Mouse (Mus musculus): ENCODE measurements around the gene Gna11. TPM values are rescaled to one million over a fixed set of nuclear protein-coding genes. Genes with fewer than 3 reads are reported as not detected.
A peak's percentile ranks its signal among the peaks of the same experiment; 100 is the strongest.

Gene Gna11
- polyA plus RNA-seq, 1 experiment: 26.3 TPM

DNA sequence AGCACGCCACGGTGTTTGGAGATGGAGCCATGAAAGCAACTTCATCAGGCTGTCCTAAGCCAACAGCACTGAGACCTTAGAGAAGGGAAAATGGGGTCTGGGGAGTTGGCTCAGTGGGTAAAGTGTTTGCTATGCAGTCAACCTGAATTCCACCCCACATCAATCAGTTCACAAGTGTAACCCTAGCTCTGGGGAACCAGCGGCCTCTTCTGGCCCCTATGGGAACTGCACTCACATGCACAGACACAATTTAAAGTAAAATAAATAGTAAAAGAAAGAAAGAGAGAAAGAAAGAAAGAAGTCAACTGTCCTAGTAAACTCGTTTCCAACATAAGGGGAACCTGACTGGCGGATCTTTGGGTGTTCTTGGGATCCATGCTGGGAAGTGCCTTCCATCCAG, 31.2 kb downstream of the Gna11 start:
- Histone ChIP-seq H3K36me3 (ENCODE audit: control insufficient read depth, insufficient read depth, low read length) (no peaks in the 10 kb centered on the region), H3K4me1 (ENCODE audit: control insufficient read depth, insufficient read depth, low read length) (peaks cover 3% of the 10 kb centered on the region; the same call in 1 of the 2 replicates)

DNA sequence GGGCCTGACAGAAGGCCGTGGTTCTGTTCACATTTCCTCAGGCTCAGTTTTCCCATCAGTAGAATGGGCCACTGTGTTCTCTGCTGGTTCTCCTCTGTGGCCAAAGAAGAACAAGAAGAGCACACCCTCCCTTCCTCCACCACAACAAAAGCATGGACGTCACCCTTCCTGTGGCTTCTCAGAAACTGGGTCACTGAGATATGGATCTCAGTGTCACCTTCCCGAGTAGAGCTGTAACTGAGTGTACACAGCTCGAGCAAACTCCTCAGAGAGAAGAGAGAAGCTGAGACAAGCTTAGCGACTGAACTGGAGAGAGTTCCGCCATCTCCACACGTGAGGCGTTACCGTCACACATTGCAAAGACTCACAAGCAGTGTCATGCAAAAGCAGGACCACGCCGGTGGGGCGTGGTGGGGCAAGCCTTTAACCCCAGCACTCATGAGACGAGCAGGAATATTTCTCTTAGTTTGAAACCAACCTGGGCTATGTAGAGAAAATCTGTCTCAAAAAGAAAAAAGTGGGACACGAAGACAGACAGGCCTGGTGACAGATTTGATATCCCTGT, 34.7 kb downstream of the Gna11 start:
- Histone ChIP-seq H3K4me3 (ENCODE audit: control insufficient read depth, low read depth, low read length) (no peak overlapping the region), H3K27ac (ENCODE audit: control insufficient read depth, insufficient read depth, low read depth, low read length) (no peak overlapping the region), H3K36me3 (ENCODE audit: control insufficient read depth, insufficient read depth, low read length) (no peaks in the 10 kb centered on the region), H3K4me1 (ENCODE audit: control insufficient read depth, insufficient read depth, low read length) (peaks cover 3% of the 10 kb centered on the region; the same call in 1 of the 2 replicates), H3K27me3 (ENCODE audit: control insufficient read depth, insufficient read depth, low read length) (no peaks in the 10 kb centered on the region)
- TF ChIP-seq CTCF (IDR thresholded peaks at IDR 0.05; ENCODE audit: control insufficient read depth, insufficient read depth, insufficient replicate concordance, low read depth, low read length) (no peak), POLR2A (IDR thresholded peaks at IDR 0.05; ENCODE audit: control insufficient read depth, low read depth, low read length) (no peak)

More for the DNA sequence above, 31.2 kb downstream of the Gna11 start:
- no peak overlapping the region for H3K4me3 ChIP-seq (ENCODE audit: control insufficient read depth, low read depth, low read length)
- TF ChIP-seq CTCF (IDR thresholded peaks at IDR 0.05; ENCODE audit: control insufficient read depth, insufficient read depth, insufficient replicate concordance, low read depth, low read length) (peak; percentile 19; the same call in 1 of the 2 replicates), POLR2A (IDR thresholded peaks at IDR 0.05; ENCODE audit: control insufficient read depth, low read depth, low read length) (no peak)
- H3K27ac ChIP-seq (ENCODE audit: control insufficient read depth, insufficient read depth, low read depth, low read length): no peak overlapping the region
- H3K27me3 ChIP-seq (ENCODE audit: control insufficient read depth, insufficient read depth, low read length): no peaks in the 10 kb centered on the region

DNA sequence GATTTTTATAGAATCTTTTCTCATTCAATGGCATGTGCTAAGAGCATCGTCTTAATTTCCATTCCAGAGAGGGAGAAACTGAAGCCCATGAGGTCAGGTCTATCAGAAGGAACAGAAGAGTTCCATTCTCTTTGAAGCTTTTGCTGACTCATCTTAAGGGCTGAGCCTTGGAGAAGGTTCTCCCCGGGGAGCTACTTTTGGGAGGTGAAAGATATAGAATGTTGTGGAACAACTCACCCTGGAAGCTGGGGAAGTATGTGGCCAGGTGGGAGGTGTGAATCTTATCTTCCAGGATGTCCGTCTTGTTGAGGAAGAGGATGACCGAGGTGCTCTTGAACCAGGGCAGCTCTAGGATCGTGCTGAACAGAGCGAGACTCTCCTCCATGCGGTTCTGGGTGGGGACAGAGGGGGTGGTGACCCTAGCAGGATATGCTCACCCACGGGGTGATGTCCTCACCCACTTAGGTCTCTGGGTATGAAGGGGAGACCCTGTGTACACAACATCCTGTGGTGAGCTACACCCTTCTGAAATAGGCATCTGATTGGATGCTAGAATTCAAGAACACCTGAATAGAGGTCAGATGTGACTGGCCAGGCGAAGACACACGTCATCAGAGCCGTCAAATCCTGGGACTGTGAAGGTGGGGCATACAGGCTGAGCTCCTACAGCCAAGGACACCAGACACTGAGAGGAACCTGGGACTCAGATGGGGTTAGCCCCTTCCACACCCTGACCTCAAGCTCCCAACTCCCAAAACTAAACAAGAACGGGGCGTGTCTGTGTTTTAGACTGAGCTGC, 37.1 kb downstream of the Gna11 start:
- peaks cover 6% of the 10 kb centered on the region; the same call in 1 of the 2 replicates for H3K4me1 ChIP-seq (ENCODE audit: control insufficient read depth, insufficient read depth, low read length)
- H3K27me3 ChIP-seq (ENCODE audit: control insufficient read depth, insufficient read depth, low read length): no peaks in the 10 kb centered on the region
- TF ChIP-seq CTCF (IDR thresholded peaks at IDR 0.05; ENCODE audit: control insufficient read depth, insufficient read depth, insufficient replicate concordance, low read depth, low read length) (no peak), POLR2A (IDR thresholded peaks at IDR 0.05; ENCODE audit: control insufficient read depth, low read depth, low read length) (no peak)
- no peak overlapping the region for H3K27ac ChIP-seq (ENCODE audit: control insufficient read depth, insufficient read depth, low read depth, low read length)
- H3K4me3 ChIP-seq (ENCODE audit: control insufficient read depth, low read depth, low read length): no peak overlapping the region
- H3K36me3 ChIP-seq (ENCODE audit: control insufficient read depth, insufficient read depth, low read length): no peaks in the 10 kb centered on the region

DNA sequence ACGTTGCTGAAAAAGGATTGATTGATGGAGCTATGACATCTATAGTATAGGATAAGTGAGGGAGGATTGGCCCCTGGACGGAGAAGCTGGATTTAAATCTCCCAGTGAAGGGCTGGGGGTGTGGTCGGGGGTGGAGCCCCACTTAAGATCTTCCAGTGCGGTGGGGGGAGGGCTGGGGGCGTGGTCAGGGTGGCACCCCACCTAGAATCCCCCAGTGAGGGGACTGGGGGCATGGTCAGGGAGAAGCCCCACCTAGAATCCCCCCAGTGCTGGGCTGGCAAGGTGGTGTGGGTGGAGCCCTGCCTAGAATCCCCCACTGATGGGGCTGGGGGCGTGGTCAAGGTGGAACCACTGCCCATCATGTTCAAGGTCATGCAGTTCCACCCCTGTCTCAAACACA, 37.9 kb downstream of the Gna11 start:
- H3K27ac ChIP-seq (ENCODE audit: control insufficient read depth, insufficient read depth, low read depth, low read length): no peak overlapping the region
- no peaks in the 10 kb centered on the region for H3K36me3 ChIP-seq (ENCODE audit: control insufficient read depth, insufficient read depth, low read length)
- no peak overlapping the region for H3K4me3 ChIP-seq (ENCODE audit: control insufficient read depth, low read depth, low read length)
- TF ChIP-seq POLR2A (IDR thresholded peaks at IDR 0.05; ENCODE audit: control insufficient read depth, low read depth, low read length): no peak
- TF ChIP-seq CTCF (IDR thresholded peaks at IDR 0.05; ENCODE audit: control insufficient read depth, insufficient read depth, insufficient replicate concordance, low read depth, low read length): no peak
- peaks cover 7% of the 10 kb centered on the region; the same call in 1 of the 2 replicates for H3K4me1 ChIP-seq (ENCODE audit: control insufficient read depth, insufficient read depth, low read length)
- H3K27me3 ChIP-seq (ENCODE audit: control insufficient read depth, insufficient read depth, low read length): no peaks in the 10 kb centered on the region

DNA sequence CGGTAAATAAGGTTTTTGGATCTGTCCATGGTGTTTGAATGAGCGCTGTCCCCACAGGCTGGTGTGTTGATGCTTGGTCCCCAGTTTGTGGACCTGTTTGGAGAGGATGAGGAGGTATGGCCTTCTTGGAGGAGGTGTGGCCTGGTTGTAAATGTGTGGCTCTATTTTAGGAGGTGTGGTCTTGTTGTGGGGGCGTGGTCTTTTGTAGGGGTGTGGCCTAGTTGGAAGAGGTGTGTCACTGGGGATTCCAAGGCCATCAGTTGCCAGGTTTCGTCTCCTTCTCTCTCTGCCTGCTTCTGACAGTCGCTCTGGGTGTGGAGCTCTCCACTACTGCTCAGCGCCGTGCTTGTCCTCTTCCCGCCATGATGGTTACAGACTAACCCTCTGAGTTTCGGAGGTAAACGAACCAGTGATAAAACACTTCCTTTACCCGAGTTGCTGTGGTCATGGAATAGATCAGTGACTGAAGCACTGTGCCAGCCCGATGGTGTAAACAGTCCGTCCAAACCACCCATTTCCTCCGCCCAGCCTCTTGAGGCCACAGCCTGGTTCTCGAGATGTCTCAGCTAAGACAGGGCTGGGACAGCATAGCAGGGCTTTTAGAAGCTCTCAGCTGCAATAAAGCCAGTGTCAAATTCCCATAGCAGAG, 39.9 kb downstream of the Gna11 start:
- Histone ChIP-seq H3K27ac (ENCODE audit: control insufficient read depth, insufficient read depth, low read depth, low read length) (no peak overlapping the region), H3K4me3 (ENCODE audit: control insufficient read depth, low read depth, low read length) (no peak overlapping the region), H3K4me1 (ENCODE audit: control insufficient read depth, insufficient read depth, low read length) (peaks cover 3% of the 10 kb centered on the region; the same call in 1 of the 2 replicates), H3K36me3 (ENCODE audit: control insufficient read depth, insufficient read depth, low read length) (no peaks in the 10 kb centered on the region), H3K27me3 (ENCODE audit: control insufficient read depth, insufficient read depth, low read length) (no peaks in the 10 kb centered on the region)
- TF ChIP-seq POLR2A (IDR thresholded peaks at IDR 0.05; ENCODE audit: control insufficient read depth, low read depth, low read length) (no peak), CTCF (IDR thresholded peaks at IDR 0.05; ENCODE audit: control insufficient read depth, insufficient read depth, insufficient replicate concordance, low read depth, low read length) (no peak)

DNA sequence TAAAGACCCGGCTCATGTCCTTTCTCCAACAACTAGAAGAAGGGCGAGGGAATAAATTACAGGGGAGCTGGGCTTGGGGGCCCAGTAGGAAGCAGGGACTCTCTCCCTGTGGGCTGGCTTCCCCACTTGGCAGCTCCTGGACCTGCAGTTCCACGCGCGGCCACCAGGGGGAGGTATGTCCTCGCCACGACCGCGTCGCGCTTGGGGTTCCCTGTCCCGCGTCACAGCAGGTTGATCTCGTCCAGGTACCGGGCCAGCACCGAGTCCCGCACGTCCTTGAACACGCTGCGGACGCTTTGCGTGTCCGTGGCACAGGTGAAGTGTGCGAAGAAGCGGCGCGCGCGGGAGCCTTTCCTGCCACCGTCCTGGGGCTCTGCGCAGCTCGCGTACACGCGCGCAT, 42.3 kb downstream of the Gna11 start:
- H3K27ac ChIP-seq (ENCODE audit: control insufficient read depth, insufficient read depth, low read depth, low read length): no peak overlapping the region
- peaks cover 3% of the 10 kb centered on the region; the same call in 1 of the 2 replicates for H3K4me1 ChIP-seq (ENCODE audit: control insufficient read depth, insufficient read depth, low read length)
- no peaks in the 10 kb centered on the region for H3K27me3 ChIP-seq (ENCODE audit: control insufficient read depth, insufficient read depth, low read length)
- TF ChIP-seq POLR2A (IDR thresholded peaks at IDR 0.05; ENCODE audit: control insufficient read depth, low read depth, low read length) (no peak), CTCF (IDR thresholded peaks at IDR 0.05; ENCODE audit: control insufficient read depth, insufficient read depth, insufficient replicate concordance, low read depth, low read length) (peak; percentile 100)
- H3K36me3 ChIP-seq (ENCODE audit: control insufficient read depth, insufficient read depth, low read length): no peaks in the 10 kb centered on the region
- peak overlapping the region; percentile 52 for H3K4me3 ChIP-seq (ENCODE audit: control insufficient read depth, low read depth, low read length)

DNA sequence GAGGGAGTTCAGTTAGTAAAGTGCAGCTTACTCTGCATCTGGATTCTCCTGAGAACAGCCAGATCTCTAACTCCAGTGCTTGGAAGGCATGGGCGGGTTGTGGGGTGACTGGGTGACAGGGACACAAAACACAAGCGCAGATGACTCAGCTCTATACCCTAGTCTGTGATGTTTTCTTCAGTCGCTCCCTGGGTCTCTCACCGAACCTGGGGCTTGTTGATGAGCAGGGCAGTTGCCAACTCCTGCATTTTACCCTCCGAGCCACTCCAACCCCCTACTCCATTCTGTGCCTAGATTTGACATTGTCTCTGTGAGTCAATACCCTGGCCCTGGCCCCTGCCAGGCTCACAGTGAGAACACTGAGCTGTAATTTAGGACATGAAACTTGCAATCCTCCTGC, 43.1 kb downstream of the Gna11 start:
- H3K36me3 ChIP-seq (ENCODE audit: control insufficient read depth, insufficient read depth, low read length): no peaks in the 10 kb centered on the region
- H3K27me3 ChIP-seq (ENCODE audit: control insufficient read depth, insufficient read depth, low read length): no peaks in the 10 kb centered on the region
- H3K4me1 ChIP-seq (ENCODE audit: control insufficient read depth, insufficient read depth, low read length): peaks cover 3% of the 10 kb centered on the region; the same call in 1 of the 2 replicates
- H3K27ac ChIP-seq (ENCODE audit: control insufficient read depth, insufficient read depth, low read depth, low read length): no peak overlapping the region
- TF ChIP-seq POLR2A (IDR thresholded peaks at IDR 0.05; ENCODE audit: control insufficient read depth, low read depth, low read length) (no peak), CTCF (IDR thresholded peaks at IDR 0.05; ENCODE audit: control insufficient read depth, insufficient read depth, insufficient replicate concordance, low read depth, low read length) (no peak)
- H3K4me3 ChIP-seq (ENCODE audit: control insufficient read depth, low read depth, low read length): no peak overlapping the region
